Mouse (Mus musculus) frontal cortex, postnatal 10 days (tissue): ENCODE results near the gene Mcidas.
"Not testable (repeated sequence)": the region's sequence is repeated elsewhere in the genome, so short reads cannot be mapped to it uniquely, and the experiment has no call there.

Experiments
- DNase-seq, 2 experiments: peaks; one replicate each; pipeline ENCODE4 v3.0.0; 2022; ENCODE audit warnings: low spot score in 2 of 2, mixed read lengths in 1 of 2

Mcidas gene

GRCm38 (mm10) chr13:113012683-113013082, 19.0 kb downstream of the Mcidas start:
- no peak for DNase-seq

GRCm38 (mm10) chr13:113013174-113013953, 19.7 kb downstream of the Mcidas start:
- not testable (repeated sequence) for DNase-seq

- DNase-seq = no peak
These were observed 27.9 kb downstream of the Mcidas start for GRCm38 (mm10) chr13:113021521-113021920.

- no peak for DNase-seq
These were observed 28.8 kb downstream of the Mcidas start for GRCm38 (mm10) chr13:113022467-113022866.

GRCm38 (mm10) chr13:113023274-113024143, 29.9 kb downstream of the Mcidas start:
- no peak for DNase-seq

GRCm38 (mm10) chr13:113031351-113031750, 37.7 kb downstream of the Mcidas start:
- DNase-seq = no peak

GRCm38 (mm10) chr13:113031792-113032571, 38.3 kb downstream of the Mcidas start:
- DNase-seq = peak in 1 of 2 experiments; percentile 27

- no peak for DNase-seq
These were observed 39.2 kb downstream of the Mcidas start for GRCm38 (mm10) chr13:113032831-113033230.

GRCm38 (mm10) chr13:113034271-113034886, 40.7 kb downstream of the Mcidas start:
- no peak for DNase-seq

- DNase-seq = peak in 1 of 2 experiments; percentile 49
These were observed 41.3 kb downstream of the Mcidas start, which contains the start of gene Cdc20b for GRCm38 (mm10) chr13:113034950-113035421. Cdc20b (plus strand) TSS chr13:113035111.

- peak; percentile 31 to 66 for DNase-seq
These were observed 42.2 kb downstream of the Mcidas start for GRCm38 (mm10) chr13:113035852-113036251.

- no peak for DNase-seq
These were observed 51.2 kb downstream of the Mcidas start for GRCm38 (mm10) chr13:113044876-113045275.

- DNase-seq = no peak
These were observed 51.9 kb downstream of the Mcidas start for GRCm38 (mm10) chr13:113045458-113046110.

GRCm38 (mm10) chr13:113046211-113046883, 52.7 kb downstream of the Mcidas start, which contains the start of gene Gpx8:
Gpx8 (minus strand) TSS chr13:113046410.
- DNase-seq = peak in 1 of 2 experiments; percentile 29

- DNase-seq = no peak
These were observed 53.4 kb downstream of the Mcidas start for GRCm38 (mm10) chr13:113047018-113047417.

- DNase-seq = no peak
These were observed 54.0 kb downstream of the Mcidas start for GRCm38 (mm10) chr13:113047647-113048046.
